Mouse (Mus musculus): ENCODE measurements around the gene Eif3i. TPM values are rescaled to one million over a fixed set of nuclear protein-coding genes. Genes with fewer than 3 reads are reported as not detected.
A peak's percentile ranks its signal among the peaks of the same experiment; 100 is the strongest.

The Eif3i gene
- total and polyA plus RNA-seq, 3 experiments = 446 to 753 (median 667) TPM

GRCm38 (mm10) chr4:129582251-129582650, 18.2 kb downstream of the Eif3i start:
- dilution Hi-C loops (cut with MboI; ENCODE audit: extremely low pct_ligation_motif_present, extremely low pct_unique_long_range_greater_than_20kb, low sequenced_read_pairs) = no loop called here
- in situ Hi-C loops (cut with MboI; ENCODE audit: low pct_ligation_motif_present, low pct_unique_long_range_greater_than_20kb, low sequenced_read_pairs) = no loop called here
- Histone ChIP-seq H3K27ac (ENCODE audit: insufficient read depth, low read depth) (no peak overlapping the region), H3K79me2 (replicated peaks; ENCODE audit: control insufficient read depth, extremely low read depth, insufficient read depth, poor library complexity, severe bottlenecking) (peaks cover 8% of the 10 kb centered on the region; the same call in 1 of the 2 replicates), H3K9ac (ENCODE audit: insufficient read depth, low read depth) (no peak overlapping the region), H3K27me3 (replicated peaks) (no peaks in the 10 kb centered on the region), H3K36me3 (replicated peaks in 1 of 2; ENCODE audit: control insufficient read depth in 1 of 2, insufficient read depth in 1 of 2, low read length in 1 of 2) (no peaks in the 10 kb centered on the region), H3K4me3 (replicated peaks in 1 of 3; ENCODE audit: low read depth in 2 of 3, low read length in 2 of 3, poor library complexity in 1 of 3) (no peak overlapping the region), H3K4me2 (ENCODE audit: insufficient read depth, low read depth, poor library complexity, severe bottlenecking) (no peak overlapping the region), H3K9me3 (replicated peaks; ENCODE audit: low read length) (no peaks in the 10 kb centered on the region), H3K4me1 (ENCODE audit: control insufficient read depth in 1 of 2, insufficient read depth in 2 of 2) (peaks cover 21 to 54% of the 10 kb centered on the region in 2 experiments)
- no peak for DNase-seq (ENCODE audit: extremely low read depth)
- TF ChIP-seq PAX5 (IDR thresholded peaks at IDR 0.05; ENCODE audit: low read length) (no peak), CTCF (conservative IDR thresholded peaks at IDR 0.05 in 1 of 2, IDR thresholded peaks at IDR 0.05 in 1 of 2; ENCODE audit: low read depth in 2 of 2, low read length in 2 of 2) (peak; percentile 9 to 47; a peak in 2 of 4 replicates), E2F4 (IDR thresholded peaks at IDR 0.05; ENCODE audit: insufficient replicate concordance, low read depth, low read length) (no peak)

GRCm38 (mm10) chr4:129580347-129580746, 20.1 kb downstream of the Eif3i start:
- no peaks in the 10 kb centered on the region for H3K9me3 ChIP-seq (replicated peaks; ENCODE audit: low read length)
- in situ Hi-C loops (cut with MboI; ENCODE audit: low pct_ligation_motif_present, low pct_unique_long_range_greater_than_20kb, low sequenced_read_pairs) = no loop called here
- TF ChIP-seq RCOR1 (conservative IDR thresholded peaks at IDR 0.05; ENCODE audit: low read depth, low read length) (peak; percentile 97), MEF2A (IDR thresholded peaks at IDR 0.05; ENCODE audit: borderline replicate concordance, low read depth, low read length) (peak; percentile 93), JUND (conservative IDR thresholded peaks at IDR 0.05; ENCODE audit: low read depth, low read length) (peak; percentile 94), TCF12 (IDR thresholded peaks at IDR 0.05; ENCODE audit: low read depth, low read length) (peak; percentile 99), MAFK (IDR thresholded peaks at IDR 0.05; ENCODE audit: insufficient replicate concordance, low read length) (peak; percentile 79; the same call in 1 of the 2 replicates), NRF1 (IDR thresholded peaks at IDR 0.05; ENCODE audit: low read depth, low read length) (peak; percentile 88), ZMIZ1 (IDR thresholded peaks at IDR 0.05; ENCODE audit: low read depth, low read length) (no peak), BHLHE40 (IDR thresholded peaks at IDR 0.05; ENCODE audit: low read depth, low read length) (peak; percentile 99), MAZ (IDR thresholded peaks at IDR 0.05; ENCODE audit: low read depth, low read length) (peak; percentile 77; the same call in 1 of the 2 replicates), MAX (IDR thresholded peaks at IDR 0.05; ENCODE audit: low read length) (peak; percentile 90), RAD21 (IDR thresholded peaks at IDR 0.05; ENCODE audit: low read depth, low read length) (no peak; the same call in 1 of the 2 replicates), POLR2A (IDR thresholded peaks at IDR 0.05; ENCODE audit: low read depth, low read length) (peak; percentile 45; the same call in 1 of the 2 replicates), NELFE (IDR thresholded peaks at IDR 0.05; ENCODE audit: low read depth, low read length) (peak; percentile 32), SIN3A (IDR thresholded peaks at IDR 0.05; ENCODE audit: low read length) (peak; percentile 93; the same call in 1 of the 2 replicates), SMC3 (IDR thresholded peaks at IDR 0.05; ENCODE audit: low read depth, low read length) (peak; percentile 15; the same call in 1 of the 2 replicates), GABPA (IDR thresholded peaks at IDR 0.05; ENCODE audit: insufficient replicate concordance, low read depth, low read length) (no peak), JUN (IDR thresholded peaks at IDR 0.05; ENCODE audit: insufficient read depth, low read depth, low read length) (peak; percentile 89), E2F4 (IDR thresholded peaks at IDR 0.05; ENCODE audit: insufficient replicate concordance, low read depth, low read length) (no peak), PAX5 (IDR thresholded peaks at IDR 0.05; ENCODE audit: low read length) (no peak), HCFC1 (IDR thresholded peaks at IDR 0.05; ENCODE audit: low read depth, low read length) (peak; percentile 78), ELF1 (IDR thresholded peaks at IDR 0.05; ENCODE audit: low read depth, low read length) (peak; percentile 77), EP300 (IDR thresholded peaks at IDR 0.05; ENCODE audit: low read length) (peak; percentile 94), IRF4 (IDR thresholded peaks at IDR 0.05; ENCODE audit: low read depth, low read length) (peak; percentile 98), POLR2AphosphoS2 (IDR thresholded peaks at IDR 0.05; ENCODE audit: low read depth, low read length) (no peak), MXI1 (IDR thresholded peaks at IDR 0.05; ENCODE audit: low read depth, low read length) (peak; percentile 65; the same call in 1 of the 2 replicates), ETS1 (conservative IDR thresholded peaks at IDR 0.05; ENCODE audit: low read depth, low read length) (peak; percentile 99), MYC (IDR thresholded peaks at IDR 0.05; ENCODE audit: low read depth, low read length) (peak; percentile 97), USF2 (conservative IDR thresholded peaks at IDR 0.05; ENCODE audit: low read depth, low read length) (no peak; the same call in 1 of the 2 replicates), CHD2 (IDR thresholded peaks at IDR 0.05; ENCODE audit: low read length) (peak; percentile 81), ZNF384 (IDR thresholded peaks at IDR 0.05; ENCODE audit: low read depth, low read length) (peak; percentile 53), TBP (conservative IDR thresholded peaks at IDR 0.05; ENCODE audit: low read depth, low read length) (peak; percentile 98)
- no peaks in the 10 kb centered on the region for H3K36me3 ChIP-seq (replicated peaks in 1 of 2; ENCODE audit: control insufficient read depth in 1 of 2, insufficient read depth in 1 of 2, low read length in 1 of 2)
- no peak overlapping the region for H3K9ac ChIP-seq (ENCODE audit: insufficient read depth, low read depth)
- peak overlapping the region; percentile 90 for H3K27ac ChIP-seq (ENCODE audit: insufficient read depth, low read depth)
- DNase-seq (ENCODE audit: extremely low read depth) = peak; percentile 98
- H3K27me3 ChIP-seq (replicated peaks) = no peaks in the 10 kb centered on the region
- dilution Hi-C loops (cut with MboI; ENCODE audit: extremely low pct_ligation_motif_present, extremely low pct_unique_long_range_greater_than_20kb, low sequenced_read_pairs) = no loop called here
- H3K4me1 ChIP-seq (ENCODE audit: control insufficient read depth in 1 of 2, insufficient read depth in 2 of 2) = peaks cover 18 to 59% of the 10 kb centered on the region in 2 experiments
- peak overlapping the region in 1 of 3 experiments; percentile 38 for H3K4me3 ChIP-seq (replicated peaks in 1 of 3; ENCODE audit: low read depth in 2 of 3, low read length in 2 of 3, poor library complexity in 1 of 3)
- no peaks in the 10 kb centered on the region for H3K79me2 ChIP-seq (replicated peaks; ENCODE audit: control insufficient read depth, extremely low read depth, insufficient read depth, poor library complexity, severe bottlenecking)
- peak overlapping the region; percentile 24; the same call in 1 of the 2 replicates for H3K4me2 ChIP-seq (ENCODE audit: insufficient read depth, low read depth, poor library complexity, severe bottlenecking)

Data from CH12.LX (cell line).